Mouse (Mus musculus): Measurements from ENCODE around the gene Cfap206. TPM values are rescaled to one million over a fixed set of nuclear protein-coding genes. Genes with fewer than 3 reads are reported as not detected.

Gene Cfap206
- polyA plus RNA-seq, 1 experiment from 2014 or later: 1.8 TPM

GRCm38 (mm10) chr4:34661514-34661913 is 68.5 kb downstream of the Cfap206 start:
- whole genome bisulfite sequencing: 96% methylated on average over 2 of the region's 2 CpGs
- ATAC-seq (ENCODE audit: low FRiP score): no peak

GRCm38 (mm10) chr4:34659012-34659411 is 71.0 kb downstream of the Cfap206 start:
- no peak overlapping the region for H3K4me2 ChIP-seq
- no peak overlapping the region for H3K4me3 ChIP-seq (replicated peaks)
- WGBS: 91% methylated on average over 2 of the region's 2 CpGs
- no peak overlapping the region for H3K9ac ChIP-seq
- H3K4me1 ChIP-seq: no peaks in the 10 kb centered on the region
- H3K27me3 ChIP-seq: no peaks in the 10 kb centered on the region
- peaks cover 72% of the 10 kb centered on the region for H3K36me3 ChIP-seq (replicated peaks)
- H3K27ac ChIP-seq: no peak overlapping the region
- no peak for ATAC-seq (ENCODE audit: low FRiP score)
- no peaks in the 10 kb centered on the region for H3K9me3 ChIP-seq

More at GRCm38 (mm10) chr4:34661514-34661913, 68.5 kb downstream of the Cfap206 start:
- peaks cover 72% of the 10 kb centered on the region for H3K36me3 ChIP-seq (replicated peaks)
- H3K4me1 ChIP-seq: no peaks in the 10 kb centered on the region
- no peaks in the 10 kb centered on the region for H3K27me3 ChIP-seq
- H3K27ac ChIP-seq: no peak overlapping the region
- H3K4me2 ChIP-seq: no peak overlapping the region
- H3K9me3 ChIP-seq: no peaks in the 10 kb centered on the region
- no peak overlapping the region for H3K4me3 ChIP-seq (replicated peaks)
- no peak overlapping the region for H3K9ac ChIP-seq

GRCm38 (mm10) chr4:34656101-34656500 is 73.9 kb downstream of the Cfap206 start:
- Histone ChIP-seq H3K27ac (no peak overlapping the region), H3K36me3 (replicated peaks) (peaks cover 70% of the 10 kb centered on the region), H3K9me3 (no peaks in the 10 kb centered on the region), H3K4me1 (no peaks in the 10 kb centered on the region), H3K27me3 (no peaks in the 10 kb centered on the region), H3K4me3 (replicated peaks) (no peak overlapping the region), H3K9ac (no peak overlapping the region), H3K4me2 (no peak overlapping the region)
- WGBS: 92% methylated on average over 10 of the region's 10 CpGs
- ATAC-seq (ENCODE audit: low FRiP score): no peak

GRCm38 (mm10) chr4:34653179-34653578 is 76.8 kb downstream of the Cfap206 start:
- Histone ChIP-seq H3K4me3 (replicated peaks) (no peak overlapping the region), H3K27me3 (no peaks in the 10 kb centered on the region), H3K9me3 (no peaks in the 10 kb centered on the region), H3K4me2 (no peak overlapping the region), H3K4me1 (no peaks in the 10 kb centered on the region), H3K9ac (no peak overlapping the region), H3K36me3 (replicated peaks) (peaks cover 61% of the 10 kb centered on the region), H3K27ac (no peak overlapping the region)
- WGBS: 93% methylated on average over 7 of the region's 7 CpGs
- no peak for ATAC-seq (ENCODE audit: low FRiP score)

- no peaks in the 10 kb centered on the region for H3K4me1 ChIP-seq
- H3K36me3 ChIP-seq (replicated peaks): peaks cover 43% of the 10 kb centered on the region
- H3K9ac ChIP-seq: no peak overlapping the region
- H3K4me3 ChIP-seq (replicated peaks): no peak overlapping the region
- ATAC-seq (ENCODE audit: low FRiP score): no peak
- H3K27ac ChIP-seq: no peak overlapping the region
- H3K9me3 ChIP-seq: no peaks in the 10 kb centered on the region
- no peaks in the 10 kb centered on the region for H3K27me3 ChIP-seq
- no peak overlapping the region for H3K4me2 ChIP-seq
Measured at GRCm38 (mm10) chr4:34644779-34645178, 85.2 kb downstream of the Cfap206 start.

- Histone ChIP-seq H3K4me2 (no peak overlapping the region), H3K4me3 (replicated peaks) (no peak overlapping the region), H3K36me3 (replicated peaks) (peaks cover 23% of the 10 kb centered on the region), H3K27me3 (no peaks in the 10 kb centered on the region), H3K9ac (no peak overlapping the region), H3K27ac (no peak overlapping the region), H3K4me1 (no peaks in the 10 kb centered on the region), H3K9me3 (no peaks in the 10 kb centered on the region)
- no peak for ATAC-seq (ENCODE audit: low FRiP score)
- 94% methylated on average over 3 of the region's 3 CpGs for WGBS
Measured at GRCm38 (mm10) chr4:34640731-34641130, 89.3 kb downstream of the Cfap206 start.

- 85% methylated on average over 5 of the region's 5 CpGs for WGBS
- no peak for ATAC-seq (ENCODE audit: low FRiP score)
- H3K4me1 ChIP-seq: no peaks in the 10 kb centered on the region
- no peak overlapping the region for H3K9ac ChIP-seq
- H3K36me3 ChIP-seq (replicated peaks): peaks cover 21% of the 10 kb centered on the region
- no peaks in the 10 kb centered on the region for H3K9me3 ChIP-seq
- H3K4me2 ChIP-seq: no peak overlapping the region
- no peak overlapping the region for H3K4me3 ChIP-seq (replicated peaks)
- H3K27me3 ChIP-seq: no peaks in the 10 kb centered on the region
- H3K27ac ChIP-seq: no peak overlapping the region
Measured at GRCm38 (mm10) chr4:34639745-34640364, 90.2 kb downstream of the Cfap206 start.

Other genes with a start within 250 kb of the Cfap206 start
- gene Akirin2, start 179.3 kb downstream of the Cfap206 start, polyA plus RNA-seq (2016; fragmentation: Nextera tagmentation; extraction: Ambion mirVana): 111 and 118 TPM in 2 replicates
- gene Orc3, start 115.3 kb downstream of the Cfap206 start, polyA plus RNA-seq (2016; fragmentation: Nextera tagmentation; extraction: Ambion mirVana): 118 and 120 TPM in 2 replicates
- 76.0 and 83.7 TPM in 2 replicates for gene Rars2, start 115.2 kb downstream of the Cfap206 start, polyA plus RNA-seq (2016; fragmentation: Nextera tagmentation; extraction: Ambion mirVana)
- 50.2 and 50.8 TPM in 2 replicates for gene Slc35a1, start 42.8 kb downstream of the Cfap206 start, polyA plus RNA-seq (2016; fragmentation: Nextera tagmentation; extraction: Ambion mirVana)
- gene Gm136, start 26.1 kb upstream of the Cfap206 start, polyA plus RNA-seq (2016; fragmentation: Nextera tagmentation; extraction: Ambion mirVana): not detected in 2 replicates
- 49.9 and 50.2 TPM in 2 replicates for gene Smim8, start 48.2 kb upstream of the Cfap206 start, polyA plus RNA-seq (2016; fragmentation: Nextera tagmentation; extraction: Ambion mirVana)
- gene Zfp292, start 152.8 kb upstream of the Cfap206 start, polyA plus RNA-seq (2016; fragmentation: Nextera tagmentation; extraction: Ambion mirVana): 45.5 and 46.8 TPM in 2 replicates
- 0.34 TPM in 1 of 2 replicates, not detected in the other for gene Cga, start 163.6 kb upstream of the Cfap206 start, polyA plus RNA-seq (2016; fragmentation: Nextera tagmentation; extraction: Ambion mirVana)

Data from forebrain, embryonic 12.5 days (tissue).